Mouse (Mus musculus): Measurements from ENCODE around the gene Zfp651. TPM values are rescaled to one million over a fixed set of nuclear protein-coding genes. Genes with fewer than 3 reads are reported as not detected.
A peak's percentile ranks its signal among the peaks of the same experiment; 100 is the strongest.

The Zfp651 gene
- polyA plus RNA-seq, 1 experiment from 2014 or later, result 20.6 TPM

- DNase-seq (ENCODE audit: low spot score), result no peak
- 75% methylated on average over 10 of the region's 10 CpGs for WGBS
- ATAC-seq (ENCODE audit: low read depth), result no peak
- peaks cover 6% of the 10 kb centered on the region; the same call in 1 of the 2 replicates for H3K4me1 ChIP-seq (ENCODE audit: control insufficient read depth, insufficient read depth, low read length)
- no peak overlapping the region for H3K4me3 ChIP-seq (ENCODE audit: low read depth, low read length)
- no peak overlapping the region for H3K9ac ChIP-seq (ENCODE audit: low read depth, low read length)
- no peak overlapping the region for H3K27ac ChIP-seq (replicated peaks; ENCODE audit: low read depth, low read length)
- H3K27me3 ChIP-seq (replicated peaks; ENCODE audit: control insufficient read depth, insufficient read depth, low read length), result peaks cover 29% of the 10 kb centered on the region
- no peak overlapping the region for H3K4me2 ChIP-seq (ENCODE audit: low read depth, low read length)
- no peaks in the 10 kb centered on the region for H3K36me3 ChIP-seq (ENCODE audit: control insufficient read depth, insufficient read depth, low read length)
- H3K9me3 ChIP-seq (ENCODE audit: control insufficient read depth, low read length), result no peaks in the 10 kb centered on the region
Measured at GRCm38 (mm10) chr9:121775951-121776350, 16.8 kb downstream of the Zfp651 start.

DNA sequence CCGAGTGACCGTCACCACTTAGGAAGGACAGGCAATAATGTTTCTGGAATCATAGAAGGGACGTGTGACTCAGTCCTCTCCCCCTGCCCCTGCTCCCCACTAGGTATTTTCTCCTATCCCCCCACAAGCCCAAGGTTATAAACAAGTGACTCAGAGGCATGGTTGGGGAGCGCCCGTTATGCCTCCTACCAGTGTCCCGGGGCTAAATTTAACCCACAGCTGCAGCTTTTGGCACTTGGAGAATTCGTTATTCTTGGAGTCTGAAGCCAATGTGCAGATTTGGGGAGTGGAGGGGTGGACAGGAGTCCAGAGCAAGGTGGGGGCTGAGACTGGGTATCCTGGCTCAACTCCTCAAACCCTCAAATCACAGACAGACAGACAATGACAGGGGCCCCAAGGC, 17.4 kb downstream of the Zfp651 start:
- DNase-seq (ENCODE audit: low spot score) (no peak), ATAC-seq (ENCODE audit: low read depth) (no peak)
- H3K27me3 ChIP-seq (replicated peaks; ENCODE audit: control insufficient read depth, insufficient read depth, low read length), result peaks cover 29% of the 10 kb centered on the region
- no peak overlapping the region for H3K4me3 ChIP-seq (ENCODE audit: low read depth, low read length)
- H3K4me1 ChIP-seq (ENCODE audit: control insufficient read depth, insufficient read depth, low read length), result peaks cover 6% of the 10 kb centered on the region; the same call in 1 of the 2 replicates
- no peak overlapping the region for H3K4me2 ChIP-seq (ENCODE audit: low read depth, low read length)
- no peaks in the 10 kb centered on the region for H3K9me3 ChIP-seq (ENCODE audit: control insufficient read depth, low read length)
- H3K9ac ChIP-seq (ENCODE audit: low read depth, low read length), result no peak overlapping the region
- WGBS, result 77% methylated on average over 7 of the region's 7 CpGs
- H3K27ac ChIP-seq (replicated peaks; ENCODE audit: low read depth, low read length), result no peak overlapping the region
- no peaks in the 10 kb centered on the region for H3K36me3 ChIP-seq (ENCODE audit: control insufficient read depth, insufficient read depth, low read length)

- Histone ChIP-seq H3K27me3 (replicated peaks; ENCODE audit: control insufficient read depth, insufficient read depth, low read length) (peaks cover 29% of the 10 kb centered on the region), H3K9ac (ENCODE audit: low read depth, low read length) (peak within 1 kb of the TSS; percentile 40), H3K36me3 (ENCODE audit: control insufficient read depth, insufficient read depth, low read length) (no peaks in the 10 kb centered on the region), H3K27ac (replicated peaks; ENCODE audit: low read depth, low read length) (no peak within 1 kb of the TSS), H3K4me3 (ENCODE audit: low read depth, low read length) (peak within 1 kb of the TSS; percentile 32), H3K4me1 (ENCODE audit: control insufficient read depth, insufficient read depth, low read length) (peaks cover 6% of the 10 kb centered on the region; the same call in 1 of the 2 replicates), H3K4me2 (ENCODE audit: low read depth, low read length) (peak within 1 kb of the TSS; percentile 67), H3K9me3 (ENCODE audit: control insufficient read depth, low read length) (no peaks in the 10 kb centered on the region)
- peak; percentile 52 for DNase-seq (ENCODE audit: low spot score)
- ATAC-seq (ENCODE audit: low read depth), result peak; percentile 84
- 18% methylated on average over 26 of the region's 30 CpGs for WGBS
Measured at GRCm38 (mm10) chr9:121777484-121778065, 18.4 kb downstream of the Zfp651 start, which contains the start of gene Klhl40. Klhl40 (plus strand) TSS chr9:121777607.

DNA sequence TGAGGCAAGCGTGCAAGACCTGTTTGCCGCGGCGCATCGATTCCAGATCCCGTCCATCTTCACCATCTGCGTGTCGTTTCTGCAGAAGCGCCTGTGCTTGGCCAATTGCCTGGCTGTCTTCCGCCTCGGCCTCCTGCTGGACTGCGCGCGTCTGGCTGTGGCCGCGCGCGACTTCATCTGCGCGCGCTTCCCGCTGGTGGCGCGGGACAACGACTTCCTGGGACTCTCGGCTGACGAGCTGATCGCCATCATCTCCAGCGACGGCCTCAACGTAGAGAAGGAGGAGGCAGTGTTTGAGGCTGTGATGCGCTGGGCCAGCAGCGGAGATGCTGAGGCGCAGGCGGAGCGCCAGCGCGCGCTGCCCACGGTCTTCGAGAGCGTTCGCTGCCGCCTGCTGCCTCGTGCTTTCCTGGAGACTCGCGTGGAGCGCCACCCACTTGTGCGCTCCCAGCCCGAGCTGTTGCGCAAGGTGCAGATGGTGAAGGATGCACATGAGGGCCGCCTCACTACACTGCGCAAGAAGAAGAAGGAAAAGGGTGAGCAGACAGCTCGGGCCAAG, 19.0 kb downstream of the Zfp651 start:
- WGBS, result 12% methylated on average over 50 of the region's 54 CpGs
- Histone ChIP-seq H3K4me1 (ENCODE audit: control insufficient read depth, insufficient read depth, low read length) (peaks cover 6% of the 10 kb centered on the region; the same call in 1 of the 2 replicates), H3K4me3 (ENCODE audit: low read depth, low read length) (peak overlapping the region; percentile 32), H3K27ac (replicated peaks; ENCODE audit: low read depth, low read length) (no peak overlapping the region), H3K36me3 (ENCODE audit: control insufficient read depth, insufficient read depth, low read length) (no peaks in the 10 kb centered on the region), H3K27me3 (replicated peaks; ENCODE audit: control insufficient read depth, insufficient read depth, low read length) (peaks cover 29% of the 10 kb centered on the region), H3K4me2 (ENCODE audit: low read depth, low read length) (peak overlapping the region; percentile 67), H3K9ac (ENCODE audit: low read depth, low read length) (peak overlapping the region; percentile 40), H3K9me3 (ENCODE audit: control insufficient read depth, low read length) (no peaks in the 10 kb centered on the region)
- DNase-seq (ENCODE audit: low spot score) (no peak), ATAC-seq (ENCODE audit: low read depth) (0 out of 2 replicates have a peak, but pooled peaks have one; percentile 19)

DNA sequence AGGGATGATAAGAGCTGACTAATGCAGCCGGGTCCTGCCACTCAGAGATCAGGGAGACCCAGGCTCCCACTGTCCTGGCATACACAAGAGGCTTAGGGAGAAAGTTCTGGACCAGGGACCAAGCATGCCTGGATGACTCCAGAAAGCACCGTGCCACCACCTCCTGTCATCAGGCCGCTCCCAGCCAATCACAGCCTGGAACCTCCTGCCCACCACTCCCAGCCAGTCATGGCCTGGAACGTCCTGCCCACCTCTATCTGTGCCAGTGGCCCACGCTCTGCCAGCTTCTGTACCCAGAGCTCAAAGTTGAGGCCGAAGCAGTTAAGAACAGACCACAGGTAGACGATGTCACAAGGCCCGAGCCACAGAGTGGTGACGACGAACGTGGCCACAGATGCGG, 25.7 kb downstream of the Zfp651 start:
- H3K27me3 ChIP-seq (replicated peaks; ENCODE audit: control insufficient read depth, insufficient read depth, low read length), result no peaks in the 10 kb centered on the region
- no peak for DNase-seq (ENCODE audit: low spot score)
- no peak overlapping the region for H3K27ac ChIP-seq (replicated peaks; ENCODE audit: low read depth, low read length)
- no peak overlapping the region for H3K4me2 ChIP-seq (ENCODE audit: low read depth, low read length)
- H3K36me3 ChIP-seq (ENCODE audit: control insufficient read depth, insufficient read depth, low read length), result no peaks in the 10 kb centered on the region
- H3K9me3 ChIP-seq (ENCODE audit: control insufficient read depth, low read length), result no peaks in the 10 kb centered on the region
- WGBS, result 88% methylated on average over 12 of the region's 12 CpGs
- no peak for ATAC-seq (ENCODE audit: low read depth)
- no peak overlapping the region for H3K9ac ChIP-seq (ENCODE audit: low read depth, low read length)
- H3K4me3 ChIP-seq (ENCODE audit: low read depth, low read length), result no peak overlapping the region
- H3K4me1 ChIP-seq (ENCODE audit: control insufficient read depth, insufficient read depth, low read length), result no peaks in the 10 kb centered on the region

- DNase-seq (ENCODE audit: low spot score), result no peak
- Histone ChIP-seq H3K9me3 (ENCODE audit: control insufficient read depth, low read length) (no peaks in the 10 kb centered on the region), H3K27me3 (replicated peaks; ENCODE audit: control insufficient read depth, insufficient read depth, low read length) (no peaks in the 10 kb centered on the region), H3K4me1 (ENCODE audit: control insufficient read depth, insufficient read depth, low read length) (no peaks in the 10 kb centered on the region), H3K27ac (replicated peaks; ENCODE audit: low read depth, low read length) (no peak overlapping the region), H3K4me2 (ENCODE audit: low read depth, low read length) (no peak overlapping the region), H3K4me3 (ENCODE audit: low read depth, low read length) (no peak overlapping the region), H3K36me3 (ENCODE audit: control insufficient read depth, insufficient read depth, low read length) (no peaks in the 10 kb centered on the region), H3K9ac (ENCODE audit: low read depth, low read length) (no peak overlapping the region)
- ATAC-seq (ENCODE audit: low read depth), result no peak
- WGBS, result 90% methylated on average over 6 of the region's 8 CpGs
Measured at GRCm38 (mm10) chr9:121785261-121785660, 26.1 kb downstream of the Zfp651 start.

GRCm38 (mm10) chr9:121786359-121786758, 27.2 kb downstream of the Zfp651 start:
- H3K4me2 ChIP-seq (ENCODE audit: low read depth, low read length), result no peak overlapping the region
- no peak overlapping the region for H3K4me3 ChIP-seq (ENCODE audit: low read depth, low read length)
- no peaks in the 10 kb centered on the region for H3K4me1 ChIP-seq (ENCODE audit: control insufficient read depth, insufficient read depth, low read length)
- WGBS, result 74% methylated on average over 2 of the region's 2 CpGs
- H3K36me3 ChIP-seq (ENCODE audit: control insufficient read depth, insufficient read depth, low read length), result no peaks in the 10 kb centered on the region
- no peak for ATAC-seq (ENCODE audit: low read depth)
- no peaks in the 10 kb centered on the region for H3K27me3 ChIP-seq (replicated peaks; ENCODE audit: control insufficient read depth, insufficient read depth, low read length)
- no peaks in the 10 kb centered on the region for H3K9me3 ChIP-seq (ENCODE audit: control insufficient read depth, low read length)
- no peak overlapping the region for H3K9ac ChIP-seq (ENCODE audit: low read depth, low read length)
- DNase-seq (ENCODE audit: low spot score), result no peak
- H3K27ac ChIP-seq (replicated peaks; ENCODE audit: low read depth, low read length), result no peak overlapping the region

DNA sequence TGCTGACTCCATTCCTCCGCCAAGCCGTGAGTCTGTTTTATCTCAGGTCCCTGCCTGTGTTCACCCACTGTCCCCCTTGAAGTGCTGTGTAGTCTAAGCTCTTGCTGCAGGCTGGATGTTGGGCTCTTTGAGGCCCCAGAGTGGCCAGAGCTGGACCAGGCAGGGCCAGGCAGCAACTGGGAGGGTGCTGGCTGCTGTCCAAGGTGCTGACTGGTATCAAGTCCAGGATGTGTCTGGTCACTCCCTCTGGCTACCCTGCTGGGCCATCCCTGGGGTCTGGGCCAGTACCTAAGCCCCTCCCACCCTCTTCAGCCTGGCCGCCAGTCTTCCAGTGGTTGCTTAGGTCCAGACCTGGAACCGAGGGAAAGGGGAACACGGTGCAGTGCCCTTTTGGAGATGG, 32.1 kb downstream of the Zfp651 start:
- H3K27me3 ChIP-seq (replicated peaks; ENCODE audit: control insufficient read depth, insufficient read depth, low read length), result no peaks in the 10 kb centered on the region
- no peak overlapping the region for H3K4me3 ChIP-seq (ENCODE audit: low read depth, low read length)
- ATAC-seq (ENCODE audit: low read depth), result peak; percentile 47; the same call in 1 of the 2 replicates
- H3K27ac ChIP-seq (replicated peaks; ENCODE audit: low read depth, low read length), result no peak overlapping the region
- H3K4me2 ChIP-seq (ENCODE audit: low read depth, low read length), result no peak overlapping the region
- 6% methylated on average over 5 of the region's 5 CpGs for WGBS
- peak; percentile 70 for DNase-seq (ENCODE audit: low spot score)
- no peak overlapping the region for H3K9ac ChIP-seq (ENCODE audit: low read depth, low read length)
- H3K36me3 ChIP-seq (ENCODE audit: control insufficient read depth, insufficient read depth, low read length), result no peaks in the 10 kb centered on the region
- H3K4me1 ChIP-seq (ENCODE audit: control insufficient read depth, insufficient read depth, low read length), result no peaks in the 10 kb centered on the region
- H3K9me3 ChIP-seq (ENCODE audit: control insufficient read depth, low read length), result no peaks in the 10 kb centered on the region

Measured in embryonic facial prominence, embryonic 14.5 days (tissue).